Mouse (Mus musculus) neural tube, embryonic 15.5 days (tissue): ENCODE measurements around the gene Ikbke. TPM values are rescaled to one million over a fixed set of nuclear protein-coding genes. Genes with fewer than 3 reads are reported as not detected.
A peak's percentile ranks its signal among the peaks of the same experiment; 100 is the strongest.

Experiments used
- ATAC-seq: fragments of 200-750 bp; cut with Nextera tagmentation; 2 replicates; pipeline ENCODE4 v1.8.0; 2017; ENCODE audit warnings: mild to moderate bottlenecking, moderate TSS enrichment, moderate library complexity; ENCODE audit not compliant: low FRiP score
- H3K27ac ChIP-seq: fragments of 300-500 bp; sonication (generic); replicated peaks from 2 replicates; pipeline ENCODE4 v1.5.1; 2015; ENCODE audit warnings: mild to moderate bottlenecking, inconsistent platforms
- H3K27me3 ChIP-seq: fragments of 300-500 bp; sonication (generic); replicated peaks from 2 replicates; pipeline ENCODE4 v1.6.1; 2015; ENCODE audit warnings: inconsistent platforms
- H3K36me3 ChIP-seq: fragments of 300-500 bp; sonication (generic); 2 replicates; pipeline ENCODE4 v1.6.1; 2015; ENCODE audit warnings: inconsistent platforms
- H3K4me1 ChIP-seq: fragments of 300-500 bp; sonication (generic); 2 replicates; pipeline ENCODE4 v1.6.1; 2015; ENCODE audit warnings: inconsistent platforms
- H3K4me2 ChIP-seq: fragments of 300-500 bp; sonication (generic); 2 replicates; pipeline ENCODE4 v1.6.1; 2015; ENCODE audit warnings: inconsistent platforms, mild to moderate bottlenecking, moderate library complexity
- H3K4me3 ChIP-seq: fragments of 300-500 bp; sonication (generic); replicated peaks from 2 replicates; pipeline ENCODE4 v1.5.1; 2015; ENCODE audit warnings: mild to moderate bottlenecking, inconsistent platforms
- H3K9ac ChIP-seq: fragments of 300-500 bp; sonication (generic); replicated peaks from 2 replicates; pipeline ENCODE4 v1.6.1; 2015; ENCODE audit warnings: mild to moderate bottlenecking, inconsistent platforms
- H3K9me3 ChIP-seq: fragments of 300-500 bp; sonication (generic); replicated peaks from 2 replicates; pipeline ENCODE4 v1.6.1; 2016; ENCODE audit warnings: inconsistent platforms
- WGBS: fragments of 180-500 bp; shearing (Covaris S2); methylation state at CpG from one replicate; pipeline ENCODE4 v1.1.7; 2015; ENCODE audit warnings: mixed read lengths; 5-methylcytosine and 5-hydroxymethylcytosine counted together
- polyA plus RNA-seq: library from polyadenylated mRNA; unstranded; fragments of >200 nt; fragmentation: Nextera tagmentation; extraction: Ambion mirVana; gene quantifications from 2 replicates; pipeline ENCODE4 v1.2.1, GENCODE M21; 2015

The Ikbke gene
- polyA plus RNA-seq, 1 experiment from 2014 or later = 0.88 TPM

- H3K4me3 ChIP-seq = no peak overlapping the region
- no peaks in the 10 kb centered on the region for H3K27me3 ChIP-seq
- H3K9ac ChIP-seq = no peak overlapping the region
- H3K27ac ChIP-seq = no peak overlapping the region
- ATAC-seq = no peak
- H3K4me2 ChIP-seq = no peak overlapping the region
- H3K9me3 ChIP-seq = no peaks in the 10 kb centered on the region
- peaks cover 12% of the 10 kb centered on the region for H3K4me1 ChIP-seq
- H3K36me3 ChIP-seq = peaks cover 41% of the 10 kb centered on the region
- WGBS = 87% methylated on average over 9 of the region's 9 CpGs
Observed at GRCm38 (mm10) chr1:131298171-131298570, 18.8 kb upstream of the Ikbke start.

DNA sequence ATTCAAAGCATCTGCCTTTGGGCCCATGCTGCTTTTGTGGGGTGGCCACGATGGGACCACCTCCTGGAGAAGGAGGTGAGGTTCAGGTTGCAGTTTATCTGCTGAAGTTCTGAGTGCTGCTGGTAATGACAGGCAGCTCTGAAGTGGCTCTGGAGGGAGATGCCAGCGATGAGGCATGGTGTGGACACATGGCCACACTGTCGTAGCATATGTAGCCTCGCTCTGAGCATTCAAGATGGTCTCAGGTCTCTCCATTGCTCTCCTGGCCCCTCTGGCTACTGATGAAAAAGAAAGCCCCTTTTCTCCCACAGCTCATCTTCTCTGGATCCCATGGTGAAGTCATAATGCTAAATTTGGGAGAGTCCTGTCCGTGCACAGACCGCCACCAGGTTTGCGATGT, 17.3 kb upstream of the Ikbke start:
- WGBS = 94% methylated on average over 7 of the region's 7 CpGs
- H3K4me1 ChIP-seq = peaks cover 12% of the 10 kb centered on the region
- H3K9me3 ChIP-seq = no peaks in the 10 kb centered on the region
- peaks cover 52% of the 10 kb centered on the region for H3K36me3 ChIP-seq
- H3K4me3 ChIP-seq = no peak overlapping the region
- no peak overlapping the region for H3K4me2 ChIP-seq
- ATAC-seq = no peak
- H3K27ac ChIP-seq = no peak overlapping the region
- no peaks in the 10 kb centered on the region for H3K27me3 ChIP-seq
- no peak overlapping the region for H3K9ac ChIP-seq

GRCm38 (mm10) chr1:131295200-131295599, 15.8 kb upstream of the Ikbke start:
- H3K4me1 ChIP-seq = peaks cover 12% of the 10 kb centered on the region
- H3K9ac ChIP-seq = no peak overlapping the region
- H3K27ac ChIP-seq = 0 out of 2 replicates have a peak overlapping the region, but pooled peaks have one; percentile 28
- H3K9me3 ChIP-seq = no peaks in the 10 kb centered on the region
- ATAC-seq = no peak
- no peaks in the 10 kb centered on the region for H3K27me3 ChIP-seq
- WGBS = 58% methylated on average over 8 of the region's 8 CpGs
- no peak overlapping the region for H3K4me2 ChIP-seq
- no peak overlapping the region for H3K4me3 ChIP-seq
- H3K36me3 ChIP-seq = peaks cover 63% of the 10 kb centered on the region

DNA sequence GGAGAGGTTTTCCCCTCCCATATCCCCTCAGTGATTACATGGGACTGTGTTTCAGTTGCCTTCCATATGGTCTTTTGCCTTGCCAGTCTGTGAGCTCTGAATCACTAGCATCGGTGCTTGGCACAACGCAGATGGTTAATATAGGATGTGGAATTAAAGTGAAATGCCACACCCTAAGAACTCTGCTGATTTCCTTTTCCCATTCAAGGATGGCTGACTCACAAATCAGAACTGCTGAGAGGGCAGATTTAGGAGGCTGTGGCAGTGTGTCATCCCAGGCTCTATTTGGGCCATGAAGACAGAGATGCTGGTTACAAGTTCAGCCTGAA, 14.5 kb upstream of the Ikbke start:
- 0 out of 2 replicates have a peak, but pooled peaks cover 2% of the 10 kb centered on the region for H3K4me1 ChIP-seq

DNA sequence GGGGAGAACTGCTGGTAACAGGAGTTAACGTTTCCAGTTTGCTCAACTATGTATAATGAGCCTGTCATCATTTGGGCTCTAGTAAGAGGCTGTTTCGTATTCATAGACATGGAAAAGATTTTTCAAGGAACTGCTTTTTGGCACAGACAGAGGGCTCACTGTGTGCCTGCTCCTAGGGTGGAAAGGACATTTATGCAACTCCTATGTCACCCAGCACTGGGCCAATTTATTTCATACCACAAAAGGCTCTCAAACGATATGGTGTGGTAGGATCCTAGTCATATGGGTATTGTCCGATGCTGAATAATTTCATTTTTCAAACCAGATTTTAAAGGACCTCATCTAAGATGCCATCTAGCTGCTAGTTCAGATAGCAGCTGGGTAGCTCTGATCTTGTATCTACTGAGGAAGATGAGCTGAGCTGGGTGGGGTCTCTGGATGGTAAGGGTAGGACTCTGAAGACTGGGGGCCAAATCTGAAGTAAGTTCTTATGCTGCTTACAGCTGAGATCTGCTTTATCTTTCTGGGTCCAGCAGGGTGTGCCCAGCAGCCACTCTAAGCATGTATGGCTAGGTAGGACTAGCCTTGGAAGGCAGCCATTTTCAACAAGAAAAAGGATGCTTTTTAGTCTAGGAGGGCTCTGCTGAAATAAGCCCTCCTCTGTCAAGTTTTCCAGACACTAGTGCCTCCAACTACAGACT, 14.0 kb upstream of the Ikbke start:
- no peaks in the 10 kb centered on the region for H3K9me3 ChIP-seq
- H3K27me3 ChIP-seq = no peaks in the 10 kb centered on the region
- H3K4me3 ChIP-seq = no peak overlapping the region
- no peak overlapping the region for H3K9ac ChIP-seq
- no peaks in the 10 kb centered on the region for H3K4me1 ChIP-seq
- 78% methylated on average over 4 of the region's 4 CpGs for WGBS
- H3K36me3 ChIP-seq = peaks cover 67% of the 10 kb centered on the region
- no peak overlapping the region for H3K27ac ChIP-seq
- H3K4me2 ChIP-seq = no peak overlapping the region
- ATAC-seq = no peak

More for the DNA sequence above, 14.5 kb upstream of the Ikbke start:
- Histone ChIP-seq H3K4me3 (no peak overlapping the region), H3K36me3 (peaks cover 65% of the 10 kb centered on the region), H3K27me3 (no peaks in the 10 kb centered on the region), H3K27ac (no peak overlapping the region), H3K9me3 (no peaks in the 10 kb centered on the region), H3K9ac (no peak overlapping the region), H3K4me2 (no peak overlapping the region)
- WGBS = 84% methylated on average over 2 of the region's 2 CpGs
- no peak for ATAC-seq

GRCm38 (mm10) chr1:131290648-131291047, 11.2 kb upstream of the Ikbke start:
- peaks cover 55% of the 10 kb centered on the region for H3K36me3 ChIP-seq
- ATAC-seq = peak; percentile 14; the same call in 1 of the 2 replicates
- WGBS = 47% methylated on average over 2 of the region's 2 CpGs

GRCm38 (mm10) chr1:131288938-131289337, 9.5 kb upstream of the Ikbke start:
- H3K4me1 ChIP-seq = peaks cover 5% of the 10 kb centered on the region; the same call in 1 of the 2 replicates
- H3K36me3 ChIP-seq = peaks cover 44% of the 10 kb centered on the region
- no peaks in the 10 kb centered on the region for H3K27me3 ChIP-seq
- H3K9ac ChIP-seq = no peak overlapping the region
- no peaks in the 10 kb centered on the region for H3K9me3 ChIP-seq
- no peak overlapping the region for H3K4me3 ChIP-seq
- no peak overlapping the region for H3K27ac ChIP-seq
- H3K4me2 ChIP-seq = no peak overlapping the region
- WGBS = 89% methylated on average over 6 of the region's 6 CpGs
- no peak for ATAC-seq

More at GRCm38 (mm10) chr1:131290648-131291047, 11.2 kb upstream of the Ikbke start:
- no peaks in the 10 kb centered on the region for H3K27me3 ChIP-seq
- H3K9ac ChIP-seq = no peak overlapping the region
- no peak overlapping the region for H3K4me2 ChIP-seq
- H3K9me3 ChIP-seq = no peaks in the 10 kb centered on the region
- no peak overlapping the region for H3K27ac ChIP-seq
- H3K4me3 ChIP-seq = no peak overlapping the region
- no peaks in the 10 kb centered on the region for H3K4me1 ChIP-seq

- Histone ChIP-seq H3K9ac (no peak overlapping the region), H3K36me3 (peaks cover 34% of the 10 kb centered on the region), H3K4me1 (peaks cover 10% of the 10 kb centered on the region; the same call in 1 of the 2 replicates), H3K9me3 (no peaks in the 10 kb centered on the region), H3K4me2 (no peak overlapping the region), H3K27me3 (no peaks in the 10 kb centered on the region), H3K4me3 (no peak overlapping the region), H3K27ac (no peak overlapping the region)
- WGBS = 80% methylated on average over 2 of the region's 2 CpGs
- no peak for ATAC-seq
Observed at GRCm38 (mm10) chr1:131287267-131287666, 7.9 kb upstream of the Ikbke start.

- WGBS = 87% methylated on average over 5 of the region's 5 CpGs
- Histone ChIP-seq H3K9ac (no peak overlapping the region), H3K4me3 (no peak overlapping the region), H3K4me1 (peaks cover 10% of the 10 kb centered on the region; the same call in 1 of the 2 replicates), H3K4me2 (no peak overlapping the region), H3K36me3 (peaks cover 31% of the 10 kb centered on the region), H3K27me3 (no peaks in the 10 kb centered on the region), H3K27ac (no peak overlapping the region), H3K9me3 (no peaks in the 10 kb centered on the region)
- ATAC-seq = no peak
Observed at GRCm38 (mm10) chr1:131286803-131287202, 7.4 kb upstream of the Ikbke start.

DNA sequence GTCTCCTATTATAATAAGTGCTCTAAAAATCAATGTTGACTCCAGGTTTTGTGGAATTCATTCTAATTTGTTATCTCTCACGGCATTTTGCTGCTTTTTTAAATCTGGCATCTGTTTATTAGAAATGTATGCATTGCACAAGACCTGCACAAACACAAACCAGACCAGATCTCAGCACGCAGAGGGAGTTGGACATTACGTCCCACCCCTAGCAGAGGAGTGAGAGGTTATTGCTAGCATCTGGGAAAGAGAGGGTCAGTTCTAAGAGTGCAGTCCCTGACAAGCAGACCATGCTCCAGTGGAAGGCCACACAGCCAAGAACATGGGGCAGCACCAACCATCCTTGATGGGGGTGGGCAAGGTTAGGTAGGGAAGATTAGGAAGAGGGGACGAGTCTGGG, 5.2 kb upstream of the Ikbke start:
- ATAC-seq = no peak
- Histone ChIP-seq H3K4me2 (no peak overlapping the region), H3K36me3 (peaks cover 20% of the 10 kb centered on the region), H3K4me3 (no peak overlapping the region), H3K4me1 (peaks cover 10% of the 10 kb centered on the region), H3K9me3 (no peaks in the 10 kb centered on the region), H3K27me3 (no peaks in the 10 kb centered on the region), H3K9ac (no peak overlapping the region), H3K27ac (no peak overlapping the region)
- WGBS = 85% methylated on average over 4 of the region's 4 CpGs

- ATAC-seq = peak; percentile 37; the same call in 1 of the 2 replicates
- H3K27me3 ChIP-seq = no peaks in the 10 kb centered on the region
- H3K27ac ChIP-seq = no peak overlapping the region; the same call in 1 of the 2 replicates
- 58% methylated on average over 1 of the region's 1 CpGs for WGBS
- no peak overlapping the region for H3K4me2 ChIP-seq
- H3K9me3 ChIP-seq = no peaks in the 10 kb centered on the region
- H3K4me1 ChIP-seq = peaks cover 15% of the 10 kb centered on the region
- H3K4me3 ChIP-seq = no peak overlapping the region
- peaks cover 17% of the 10 kb centered on the region for H3K36me3 ChIP-seq
- no peak overlapping the region for H3K9ac ChIP-seq
Observed at GRCm38 (mm10) chr1:131284167-131284566, 4.8 kb upstream of the Ikbke start.

GRCm38 (mm10) chr1:131281731-131282130, 2.3 kb upstream of the Ikbke start:
- Histone ChIP-seq H3K4me1 (peaks cover 16% of the 10 kb centered on the region), H3K36me3 (peaks cover 2% of the 10 kb centered on the region; the same call in 1 of the 2 replicates), H3K27ac (no peak overlapping the region), H3K4me3 (no peak overlapping the region), H3K9ac (no peak overlapping the region), H3K27me3 (no peaks in the 10 kb centered on the region), H3K4me2 (no peak overlapping the region), H3K9me3 (no peaks in the 10 kb centered on the region)
- ATAC-seq = no peak
- WGBS = 59% methylated on average over 4 of the region's 4 CpGs
